Mouse (Mus musculus): ENCODE measurements around the gene Agps.
"Not testable (repeated sequence)": the region's sequence is repeated elsewhere in the genome, so short reads cannot be mapped to it uniquely, and the experiment has no call there.

Gene Agps

GRCm38 (mm10) chr2:75930941-75931340 is 99.0 kb downstream of the Agps start:
- DNase-seq (ENCODE audit: low spot score) = no peak

GRCm38 (mm10) chr2:75933541-75933940 is 101.6 kb downstream of the Agps start:
- DNase-seq (ENCODE audit: low spot score) = peak; percentile 29

- not testable (repeated sequence) for DNase-seq (ENCODE audit: low spot score)
These were observed 104.7 kb downstream of the Agps start for GRCm38 (mm10) chr2:75936685-75937084.

GRCm38 (mm10) chr2:75937520-75938116 is 105.6 kb downstream of the Agps start:
- not testable (repeated sequence) for DNase-seq (ENCODE audit: low spot score)

- peak; percentile 92 for DNase-seq (ENCODE audit: low spot score)
These were observed 106.4 kb downstream of the Agps start, which contains the start of gene Ttc30b for GRCm38 (mm10) chr2:75938117-75939063. TSS of gene Ttc30b (minus strand) at chr2:75938585.

GRCm38 (mm10) chr2:75950685-75951084 is 118.7 kb downstream of the Agps start:
- no peak for DNase-seq (ENCODE audit: low spot score)

- no peak for DNase-seq (ENCODE audit: low spot score)
These were observed 121.3 kb downstream of the Agps start for GRCm38 (mm10) chr2:75953320-75953719.

- DNase-seq (ENCODE audit: low spot score) = no peak
These were observed 123.7 kb downstream of the Agps start for GRCm38 (mm10) chr2:75955709-75956108.

- DNase-seq (ENCODE audit: low spot score) = peak; percentile 64
These were observed 127.3 kb downstream of the Agps start for GRCm38 (mm10) chr2:75959183-75959849.

- no peak for DNase-seq (ENCODE audit: low spot score)
These were observed 127.9 kb downstream of the Agps start for GRCm38 (mm10) chr2:75959850-75960365.

GRCm38 (mm10) chr2:75960366-75961330 is 128.7 kb downstream of the Agps start:
- peak; percentile 65 for DNase-seq (ENCODE audit: low spot score)

- peak; percentile 39 for DNase-seq (ENCODE audit: low spot score)
These were observed 131.3 kb downstream of the Agps start for GRCm38 (mm10) chr2:75963211-75963840.

GRCm38 (mm10) chr2:75964051-75964450 is 132.1 kb downstream of the Agps start:
- DNase-seq (ENCODE audit: low spot score) = no peak

- DNase-seq (ENCODE audit: low spot score) = peak; percentile 84
These were observed 132.5 kb downstream of the Agps start for GRCm38 (mm10) chr2:75964512-75964911.

GRCm38 (mm10) chr2:75964972-75965371 is 133.0 kb downstream of the Agps start:
- DNase-seq (ENCODE audit: low spot score) = peak; percentile 91

GRCm38 (mm10) chr2:75974131-75974530 is 142.2 kb downstream of the Agps start:
- no peak for DNase-seq (ENCODE audit: low spot score)

GRCm38 (mm10) chr2:75976070-75976469 is 144.1 kb downstream of the Agps start:
- DNase-seq (ENCODE audit: low spot score) = not testable (repeated sequence)

- peak; percentile 66 for DNase-seq (ENCODE audit: low spot score)
These were observed 145.9 kb downstream of the Agps start, which contains the start of gene Ttc30a2 for GRCm38 (mm10) chr2:75977752-75978368. TSS of gene Ttc30a2 (minus strand) at chr2:75978170.
